ENCODE assay signal across 8 mouse cellular contexts in genomic region chr1:65185524-65186205, GRCm38 (mm10). TPM values are rescaled to one million over a fixed set of nuclear protein-coding genes. Genes with fewer than 3 reads are reported as not detected.
DNase-seq lines count a peak whose midpoint lies in the region; ATAC-seq and TF ChIP-seq lines count a peak whose summit lies in the region.

No protein-coding gene starts in this region.

- TF ChIP-seq POLR2A in CH12.LX (IDR thresholded peaks at IDR 0.05; ENCODE audit: low read depth, low read length): no peak

- peak; percentile 3; the same call in 1 of the 2 replicates for TF ChIP-seq RAD21 in CH12.LX (IDR thresholded peaks at IDR 0.05; ENCODE audit: low read depth, low read length)

- peak; percentile 8 to 54; a peak in 3 of 4 replicates for TF ChIP-seq CTCF in CH12.LX (conservative IDR thresholded peaks at IDR 0.05 in 1 of 2, IDR thresholded peaks at IDR 0.05 in 1 of 2; ENCODE audit: low read depth in 2 of 2, low read length in 2 of 2)

- peak overlapping the region; percentile 99 for H3K4me2 ChIP-seq in CH12.LX (ENCODE audit: insufficient read depth, low read depth, poor library complexity, severe bottlenecking)
- H3K4me2 ChIP-seq in embryonic facial prominence, embryonic 14.5 days (ENCODE audit: low read depth, low read length): peak overlapping the region; percentile 59
- H3K4me2 ChIP-seq in intestine, embryonic 14.5 days (ENCODE audit: low read length): peak overlapping the region; percentile 60

- peak; percentile 22 for DNase-seq in embryo, embryonic 10 days (ENCODE audit: low spot score)
- DNase-seq in embryo, embryonic 9.5 days (ENCODE audit: extremely low spot score): no peak
- no peak for DNase-seq in CH12.LX (ENCODE audit: extremely low read depth)
- peak; percentile 25 for DNase-seq in embryonic facial prominence, embryonic 14.5 days (ENCODE audit: low spot score)
- DNase-seq in intestine, embryonic 14.5 days (ENCODE audit: low spot score): no peak
- DNase-seq in thymus, adult 18-20 months: no peak
- no peak for DNase-seq in urinary bladder, postnatal 10 days (ENCODE audit: low spot score)

- in situ Hi-C loops in CH12.LX (cut with MboI; ENCODE audit: low pct_ligation_motif_present, low pct_unique_long_range_greater_than_20kb, low sequenced_read_pairs): no loop called here

- no peaks in the 10 kb centered on the region for H3K9me3 ChIP-seq in CH12.LX (replicated peaks; ENCODE audit: low read length)
- no peaks in the 10 kb centered on the region for H3K9me3 ChIP-seq in embryonic facial prominence, embryonic 14.5 days (ENCODE audit: control insufficient read depth, low read length)
- H3K9me3 ChIP-seq in intestine, embryonic 14.5 days (ENCODE audit: control insufficient read depth, low read length): no peaks in the 10 kb centered on the region

- dilution Hi-C loops in CH12.LX (cut with MboI; ENCODE audit: extremely low pct_ligation_motif_present, extremely low pct_unique_long_range_greater_than_20kb, low sequenced_read_pairs): no loop called here

- ATAC-seq in embryonic facial prominence, embryonic 14.5 days (ENCODE audit: low read depth): no peak; the same call in 1 of the 2 replicates
- ATAC-seq in intestine, embryonic 14.5 days (replicated peaks; ENCODE audit: low FRiP score, low TSS enrichment, low read depth): no peak
- ATAC-seq in megakaryocyte-erythroid progenitor cell, adult 5-6 weeks (replicated peaks; ENCODE audit: low FRiP score, low TSS enrichment, poor library complexity, severe bottlenecking): peak; percentile 46

- H3K4me3 ChIP-seq in CH12.LX (replicated peaks in 1 of 3; ENCODE audit: low read depth in 2 of 3, low read length in 2 of 3, poor library complexity in 1 of 3): peak overlapping the region; percentile 62 to 94 (median 93)
- peak overlapping the region; percentile 93 for H3K4me3 ChIP-seq in embryonic facial prominence, embryonic 14.5 days (ENCODE audit: low read depth, low read length)
- peak overlapping the region; percentile 78 for H3K4me3 ChIP-seq in intestine, embryonic 14.5 days (ENCODE audit: low read depth, low read length)

- H3K79me2 ChIP-seq in CH12.LX (replicated peaks; ENCODE audit: control insufficient read depth, extremely low read depth, insufficient read depth, poor library complexity, severe bottlenecking): peaks cover 15% of the 10 kb centered on the region

- H3K4me1 ChIP-seq in CH12.LX (ENCODE audit: control insufficient read depth in 1 of 2, insufficient read depth in 2 of 2): peaks cover 2 to 28% of the 10 kb centered on the region in 2 experiments; a peak in 2 of 4 replicates
- H3K4me1 ChIP-seq in embryonic facial prominence, embryonic 14.5 days (ENCODE audit: control insufficient read depth, insufficient read depth, low read length): peaks cover 7% of the 10 kb centered on the region; the same call in 1 of the 2 replicates
- H3K4me1 ChIP-seq in intestine, embryonic 14.5 days (replicated peaks; ENCODE audit: control insufficient read depth, insufficient read depth, low read length): no peaks in the 10 kb centered on the region; the same call in 1 of the 2 replicates

- no peak overlapping the region for H3K27ac ChIP-seq in CH12.LX (ENCODE audit: insufficient read depth, low read depth)
- no peak overlapping the region for H3K27ac ChIP-seq in embryonic facial prominence, embryonic 14.5 days (replicated peaks; ENCODE audit: low read depth, low read length)
- H3K27ac ChIP-seq in intestine, embryonic 14.5 days (ENCODE audit: low read depth): no peak overlapping the region

- peaks cover 2 to 6% of the 10 kb centered on the region in 2 experiments for H3K36me3 ChIP-seq in CH12.LX (replicated peaks in 1 of 2; ENCODE audit: control insufficient read depth in 1 of 2, insufficient read depth in 1 of 2, low read length in 1 of 2)
- peaks cover 5% of the 10 kb centered on the region; the same call in 1 of the 2 replicates for H3K36me3 ChIP-seq in embryonic facial prominence, embryonic 14.5 days (ENCODE audit: control insufficient read depth, insufficient read depth, low read length)
- no peaks in the 10 kb centered on the region for H3K36me3 ChIP-seq in intestine, embryonic 14.5 days (ENCODE audit: control insufficient read depth, insufficient read depth, low read length)

- no peaks in the 10 kb centered on the region for H3K27me3 ChIP-seq in CH12.LX (replicated peaks)
- no peaks in the 10 kb centered on the region for H3K27me3 ChIP-seq in embryonic facial prominence, embryonic 14.5 days (replicated peaks; ENCODE audit: control insufficient read depth, insufficient read depth, low read length)
- no peaks in the 10 kb centered on the region for H3K27me3 ChIP-seq in intestine, embryonic 14.5 days (replicated peaks; ENCODE audit: control insufficient read depth, insufficient read depth, low read length)

- 24% methylated on average over 12 of the region's 12 CpGs for WGBS in embryonic facial prominence, embryonic 14.5 days
- WGBS in intestine, embryonic 14.5 days: 29% methylated on average over 12 of the region's 12 CpGs

- no peak for TF ChIP-seq EP300 in CH12.LX (IDR thresholded peaks at IDR 0.05; ENCODE audit: low read length)

- peak overlapping the region; percentile 72 for H3K9ac ChIP-seq in CH12.LX (ENCODE audit: insufficient read depth, low read depth)
- H3K9ac ChIP-seq in embryonic facial prominence, embryonic 14.5 days (ENCODE audit: low read depth, low read length): peak overlapping the region; percentile 53
- H3K9ac ChIP-seq in intestine, embryonic 14.5 days (ENCODE audit: low read length): peak overlapping the region; percentile 41

TF ChIP-seq in CH12.LX, 34 proteins besides CTCF, POLR2A, EP300 and RAD21:
- TF ChIP-seq GABPA (IDR thresholded peaks at IDR 0.05; ENCODE audit: insufficient replicate concordance, low read depth, low read length) (no peak), CHD1 (IDR thresholded peaks at IDR 0.05; ENCODE audit: low read depth, low read length) (0 out of 2 replicates have a peak, but pooled peaks have one; percentile 67)

RNA-seq across cellular contexts. Expression of gene Idh1, which starts 0.6 kb away (rescaled TPM):
- total RNA-seq in CH12.LX (2012; rRNA removed) (8.1 and 9.3 TPM in 2 replicates), CH12.LX (2014; rRNA removed) (20.6 and 23.4 TPM in 2 replicates)
- 11.1 and 11.2 TPM in 2 replicates for polyA plus RNA-seq in CH12.LX (2012; ENCODE audit: insufficient read length, low read depth)
- polyA plus RNA-seq in embryonic facial prominence, embryonic 14.5 days (2014; fragmentation: Nextera tagmentation; extraction: Ambion mirVana): 145 and 165 TPM in 2 replicates
- polyA plus RNA-seq in intestine, embryonic 14.5 days (2014; fragmentation: Nextera tagmentation; extraction: Ambion mirVana): 196 and 199 TPM in 2 replicates
- 5.7 and 12.6 TPM in 2 replicates for total RNA-seq in megakaryocyte-erythroid progenitor cell, adult 5-6 weeks (2014; fragmentation: Nextera tagmentation)
- total RNA-seq in megakaryocyte-erythroid progenitor cell, adult 5-6 weeks (2017): 5.3 and 21.9 TPM in 2 replicates

RNA-seq across cellular contexts. Expression of gene Pikfyve, which starts 0.8 kb away (rescaled TPM):
- 14.5 and 14.8 TPM in 2 replicates for total RNA-seq in CH12.LX (2012; rRNA removed)
- 25.5 and 26.7 TPM in 2 replicates for total RNA-seq in CH12.LX (2014; rRNA removed)
- polyA plus RNA-seq in CH12.LX (2012; ENCODE audit: insufficient read length, low read depth): 12.6 and 14.5 TPM in 2 replicates
- polyA plus RNA-seq in embryonic facial prominence, embryonic 14.5 days (2014; fragmentation: Nextera tagmentation; extraction: Ambion mirVana): 14.8 and 14.9 TPM in 2 replicates
- polyA plus RNA-seq in intestine, embryonic 14.5 days (2014; fragmentation: Nextera tagmentation; extraction: Ambion mirVana): 13.6 and 15.5 TPM in 2 replicates
- 15.4 and 38.5 TPM in 2 replicates for total RNA-seq in megakaryocyte-erythroid progenitor cell, adult 5-6 weeks (2014; fragmentation: Nextera tagmentation)
- total RNA-seq in megakaryocyte-erythroid progenitor cell, adult 5-6 weeks (2017): 23.1 and 24.2 TPM in 2 replicates

Comparison
In these comparisons a context has a peak if more than half of its experiments do, and no peak if none do; other contexts are left out.
1. DNase-seq: peak in embryo, embryonic 10 days (single experiment) and embryonic facial prominence, embryonic 14.5 days (single experiment); none in embryo, embryonic 9.5 days (single experiment), CH12.LX (single experiment), intestine, embryonic 14.5 days (single experiment), thymus, adult 18-20 months (0 of 2) and urinary bladder, postnatal 10 days (single experiment).
2. RNA of gene Idh1, which starts 0.6 kb away (polyA plus RNA-seq): 196 to 199 TPM in intestine, embryonic 14.5 days and 145 to 165 TPM in embryonic facial prominence, embryonic 14.5 days; 11.1 to 11.2 TPM in CH12.LX; every median in the first group is over 10 times any median in the second.
3. Peak in every context shown above with its lines, with median percentiles within 50 percentile points of each other: H3K4me2 ChIP-seq, H3K4me3 ChIP-seq and H3K9ac ChIP-seq.